Mouse (Mus musculus) heart, adult 2 months (tissue): ENCODE measurements at regions not wholly inside any gene's neighbourhood (a gene's known extent, or its start where the extent isn't known, plus 50 kb on each side); places are given as distances from the start of the nearest gene placed in this dataset.

Experiments used
- CTCF ChIP-seq: fragments of 200-600 bp; IDR thresholded peaks from 2 replicates; pipeline ENCODE4 v1.8.1; 2022; ENCODE audit warnings: antibody characterized with exemption, mild to moderate bottlenecking, moderate library complexity
- EP300 ChIP-seq: fragments of 200-500 bp; IDR thresholded peaks from 2 replicates; pipeline ENCODE4 v1.6.1; 2011; ENCODE audit warnings: low read depth, low read length, control low read depth; ENCODE audit not compliant: insufficient read depth
- POLR2A ChIP-seq: fragments of 200-500 bp; IDR thresholded peaks from 2 replicates; pipeline ENCODE4 v1.6.1; 2011; ENCODE audit warnings: mild to moderate bottlenecking, low read depth, low read length, control low read depth; ENCODE audit not compliant: insufficient read depth

DNA sequence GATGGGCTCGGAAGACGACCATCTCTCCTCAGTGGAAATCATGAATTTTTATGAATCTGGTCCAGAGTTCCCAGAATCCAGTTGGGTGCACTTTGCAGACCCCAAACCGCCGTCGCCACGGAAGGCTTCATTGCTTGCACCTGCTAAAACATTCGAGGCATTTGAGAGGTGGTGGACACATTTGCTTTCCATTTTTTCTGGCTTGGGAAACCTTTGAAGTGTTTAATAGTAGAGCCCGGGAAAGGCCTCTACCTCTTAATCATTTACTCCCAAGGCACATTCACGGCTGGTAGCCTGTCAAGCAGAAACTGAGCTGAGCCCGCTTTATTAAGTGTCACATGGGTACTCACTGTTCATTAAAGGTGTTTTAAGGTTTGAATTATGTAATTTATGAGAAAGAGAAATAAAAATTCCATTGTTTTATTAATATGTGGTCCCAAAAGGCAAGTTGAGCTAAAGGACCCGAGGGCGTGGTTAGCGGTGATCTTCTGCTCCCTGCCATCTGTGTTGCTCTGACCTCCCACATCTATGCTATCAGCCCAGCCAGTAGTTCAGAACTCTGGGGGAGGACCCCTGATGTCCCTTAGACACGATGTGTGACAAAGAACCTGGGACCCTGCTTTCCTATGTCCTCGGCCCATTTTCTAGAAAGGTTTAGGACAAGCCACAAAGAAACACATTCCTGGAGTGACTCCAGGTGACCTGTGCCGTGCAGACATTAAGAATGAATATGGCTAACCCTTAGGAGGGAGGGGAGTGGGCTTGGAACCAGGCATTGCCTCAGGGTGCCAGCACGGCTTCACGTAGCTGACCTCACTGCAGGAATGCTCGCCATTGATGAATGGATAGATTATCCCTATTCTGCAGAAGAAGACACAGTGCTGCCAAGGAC is 227.9 kb downstream of the Emx2 start:
- TF ChIP-seq CTCF: no peak
- no peak for TF ChIP-seq POLR2A
- no peak for TF ChIP-seq EP300
